In the genomic region with DNA sequence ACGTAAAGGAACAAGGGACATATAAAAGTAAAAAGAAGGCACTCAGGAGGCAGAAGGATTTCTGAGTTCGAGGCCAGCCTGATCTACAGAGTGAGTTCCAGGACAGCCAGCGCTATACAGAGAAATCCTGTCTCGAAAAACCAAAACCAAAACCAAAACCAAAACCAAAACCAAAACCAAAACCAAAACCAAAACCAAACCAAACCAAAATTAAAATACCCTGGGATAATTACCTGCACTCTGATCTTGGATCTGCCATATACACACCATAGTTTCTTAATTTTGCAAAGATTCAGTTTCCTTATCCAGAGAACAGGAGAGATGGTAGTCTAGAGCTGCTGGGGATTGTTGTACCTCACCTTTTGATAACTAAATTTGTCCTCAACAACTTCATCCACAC, we compare ENCODE assay signal across 8 mouse cellular contexts. TPM values are rescaled to one million over a fixed set of nuclear protein-coding genes. Genes with fewer than 3 reads are reported as not detected.
DNase-seq lines count a peak whose midpoint lies in the region; ATAC-seq and TF ChIP-seq lines count a peak whose summit lies in the region.
"Not testable (repeated sequence)": the region's sequence is repeated elsewhere in the genome, so short reads cannot be mapped to it uniquely, and the experiment has no call there.

No protein-coding gene starts in this region.

- H3K36me3 ChIP-seq in CH12.LX (replicated peaks in 1 of 2; ENCODE audit: control insufficient read depth in 1 of 2, insufficient read depth in 1 of 2, low read length in 1 of 2) (peaks cover 8 to 56% of the 10 kb centered on the region in 2 experiments), MEL (ENCODE audit: control insufficient read depth in 1 of 2, insufficient read depth in 2 of 2, low read length in 2 of 2) (peaks cover 10 to 11% of the 10 kb centered on the region in 2 experiments)

- H3K9me3 ChIP-seq in CH12.LX (replicated peaks; ENCODE audit: low read length); MEL (replicated peaks; ENCODE audit: insufficient read depth, low read length): not testable (repeated sequence)

- dilution Hi-C loops in CH12.LX (cut with MboI; ENCODE audit: extremely low pct_ligation_motif_present, extremely low pct_unique_long_range_greater_than_20kb, low sequenced_read_pairs) = not testable (repeated sequence)

- H3K4me1 ChIP-seq in CH12.LX (ENCODE audit: control insufficient read depth in 1 of 2, insufficient read depth in 2 of 2) (peaks cover 7 to 13% of the 10 kb centered on the region in 2 experiments), MEL (ENCODE audit: control insufficient read depth in 1 of 2, insufficient read depth in 2 of 2, low read length in 2 of 2) (peaks cover 3 to 16% of the 10 kb centered on the region in 2 experiments)

- not testable (repeated sequence) for TF ChIP-seq POLR2A in CH12.LX (IDR thresholded peaks at IDR 0.05; ENCODE audit: low read depth, low read length); MEL (IDR thresholded peaks at IDR 0.05; ENCODE audit: control insufficient read depth in 1 of 2, insufficient read depth in 1 of 2, low read depth in 1 of 2, low read length in 2 of 2, poor library complexity in 1 of 2)

- DNase-seq in CD4-positive helper T cell, adult 2 months (ENCODE audit: low read depth, low spot score) = peak; percentile 12
- not testable (repeated sequence) for DNase-seq in CH12.LX (ENCODE audit: extremely low read depth); MEL (ENCODE audit: low read depth, low spot score)
- DNase-seq in induced T-regulatory cell, adult 2 months (ENCODE audit: low read depth) = peak; percentile 43
- DNase-seq in naive thymus-derived CD4-positive, alpha-beta T cell, adult 2 months (ENCODE audit: low read depth) = peak; percentile 23

- TF ChIP-seq RAD21 in CH12.LX (IDR thresholded peaks at IDR 0.05; ENCODE audit: low read depth, low read length); MEL (IDR thresholded peaks at IDR 0.05; ENCODE audit: low read depth, low read length): not testable (repeated sequence)

- H3K9ac ChIP-seq in CH12.LX (ENCODE audit: insufficient read depth, low read depth); MEL (ENCODE audit: control insufficient read depth, low read depth, low read length, poor library complexity, severe bottlenecking): not testable (repeated sequence)

- H3K79me2 ChIP-seq in CH12.LX (replicated peaks; ENCODE audit: control insufficient read depth, extremely low read depth, insufficient read depth, poor library complexity, severe bottlenecking) (peaks cover 23% of the 10 kb centered on the region), MEL (ENCODE audit: control insufficient read depth, insufficient read depth, low read length, poor library complexity) (peaks cover 44% of the 10 kb centered on the region)

- not testable (repeated sequence) for H3K27ac ChIP-seq in CH12.LX (ENCODE audit: insufficient read depth, low read depth); MEL (ENCODE audit: control insufficient read depth, low read depth, low read length)

- ATAC-seq in CD4-positive, CD25-positive, alpha-beta regulatory T cell, adult 4 months = peak; percentile 67
- peak; percentile 42 for ATAC-seq in activated CD4-positive, CD25-positive, alpha-beta regulatory T cell, adult 4 months
- peak; percentile 63 for ATAC-seq in inflammation-experienced regulatory T-cells, adult 6 months

- TF ChIP-seq EP300 in CH12.LX (IDR thresholded peaks at IDR 0.05; ENCODE audit: low read length); MEL (IDR thresholded peaks at IDR 0.05; ENCODE audit: low read depth in 1 of 2, low read length in 2 of 2): not testable (repeated sequence)

- not testable (repeated sequence) for H3K27me3 ChIP-seq in CH12.LX (replicated peaks); MEL (ENCODE audit: control insufficient read depth in 1 of 2, insufficient read depth in 2 of 2, low read length in 2 of 2)

- not testable (repeated sequence) for TF ChIP-seq CTCF in CH12.LX (conservative IDR thresholded peaks at IDR 0.05 in 1 of 2, IDR thresholded peaks at IDR 0.05 in 1 of 2; ENCODE audit: low read depth in 2 of 2, low read length in 2 of 2); MEL (IDR thresholded peaks at IDR 0.05 in 2 of 3, conservative IDR thresholded peaks at IDR 0.05 in 1 of 3; ENCODE audit: control insufficient read depth in 1 of 3, insufficient read depth in 1 of 3, low read depth in 2 of 3, low read length in 3 of 3, poor library complexity in 1 of 3, severe bottlenecking in 1 of 3)

- not testable (repeated sequence) for H3K4me3 ChIP-seq in CH12.LX (replicated peaks in 1 of 3; ENCODE audit: low read depth in 2 of 3, low read length in 2 of 3, poor library complexity in 1 of 3); MEL (ENCODE audit: control insufficient read depth in 1 of 2, insufficient read depth in 1 of 2, low read depth in 2 of 2, low read length in 2 of 2)

- in situ Hi-C loops in CH12.LX (cut with MboI; ENCODE audit: low pct_ligation_motif_present, low pct_unique_long_range_greater_than_20kb, low sequenced_read_pairs) = not testable (repeated sequence)

- H3K4me2 ChIP-seq in CH12.LX (ENCODE audit: insufficient read depth, low read depth, poor library complexity, severe bottlenecking) = peak overlapping the region; percentile 6; the same call in 1 of the 2 replicates

TF ChIP-seq in CH12.LX, 34 proteins besides CTCF, POLR2A, EP300 and RAD21:
- TF ChIP-seq IRF4 (IDR thresholded peaks at IDR 0.05; ENCODE audit: low read depth, low read length) (0 out of 2 replicates have a peak, but pooled peaks have one; percentile 11), ETS1 (conservative IDR thresholded peaks at IDR 0.05; ENCODE audit: low read depth, low read length) (peak; percentile 79)

TF ChIP-seq in MEL, 35 proteins besides CTCF, POLR2A, EP300 and RAD21:
- TF ChIP-seq ETS1 (IDR thresholded peaks at IDR 0.05; ENCODE audit: low read depth, low read length) = 0 out of 2 replicates have a peak, but pooled peaks have one; percentile 17

RNA-seq across cellular contexts. Expression of a gene that starts 16.8 kb away (rescaled TPM):
- polyA plus RNA-seq in CD4-positive, CD25-positive, alpha-beta regulatory T cell, adult 4 months (2017; shearing (Covaris generic)) = 1 to 10 TPM; 3.6 to 7.2 TPM
- total RNA-seq in CH12.LX (2012; rRNA removed) (8.1 and 8.6 TPM in 2 replicates), CH12.LX (2014; rRNA removed) (13.9 and 15.5 TPM in 2 replicates), MEL (2012; rRNA removed) (10.8 and 11.3 TPM in 2 replicates)
- polyA plus RNA-seq in CH12.LX (2012; ENCODE audit: insufficient read length, low read depth) (9.4 and 10.4 TPM in 2 replicates), MEL (2012; ENCODE audit: insufficient read depth in 1 of 2, insufficient read length in 2 of 2, low read depth in 1 of 2, low replicate concordance in 2 of 2, missing spikeins in 1 of 2) (10 to 100 TPM in 1 of 2 experiments, not detected in 1; 11.5 TPM)
- polyA plus RNA-seq in activated CD4-positive, CD25-positive, alpha-beta regulatory T cell, adult 4 months (2017; shearing (Covaris generic)) = 1 to 10 TPM; 4.0 to 4.4 TPM
- polyA plus RNA-seq in inflammation-experienced regulatory T-cells, adult 6 months (2017; shearing (Covaris generic)) = 1 to 10 TPM; 4.0 to 4.9 (median 4.7) TPM
